Mouse (Mus musculus) neutrophil, adult 65 days (primary cell): ENCODE measurements around the gene Mfsd6l. TPM values are rescaled to one million over a fixed set of nuclear protein-coding genes. Genes with fewer than 3 reads are reported as not detected.

Experiments
- total RNA-seq: library from RNA; stranded (reverse); gene quantifications from 2 replicates; pipeline ENCODE4 v1.2.4, GENCODE M21; 2023

Gene Mfsd6l
- 2.4 and 4.8 TPM in 2 replicates for total RNA-seq

DNA sequence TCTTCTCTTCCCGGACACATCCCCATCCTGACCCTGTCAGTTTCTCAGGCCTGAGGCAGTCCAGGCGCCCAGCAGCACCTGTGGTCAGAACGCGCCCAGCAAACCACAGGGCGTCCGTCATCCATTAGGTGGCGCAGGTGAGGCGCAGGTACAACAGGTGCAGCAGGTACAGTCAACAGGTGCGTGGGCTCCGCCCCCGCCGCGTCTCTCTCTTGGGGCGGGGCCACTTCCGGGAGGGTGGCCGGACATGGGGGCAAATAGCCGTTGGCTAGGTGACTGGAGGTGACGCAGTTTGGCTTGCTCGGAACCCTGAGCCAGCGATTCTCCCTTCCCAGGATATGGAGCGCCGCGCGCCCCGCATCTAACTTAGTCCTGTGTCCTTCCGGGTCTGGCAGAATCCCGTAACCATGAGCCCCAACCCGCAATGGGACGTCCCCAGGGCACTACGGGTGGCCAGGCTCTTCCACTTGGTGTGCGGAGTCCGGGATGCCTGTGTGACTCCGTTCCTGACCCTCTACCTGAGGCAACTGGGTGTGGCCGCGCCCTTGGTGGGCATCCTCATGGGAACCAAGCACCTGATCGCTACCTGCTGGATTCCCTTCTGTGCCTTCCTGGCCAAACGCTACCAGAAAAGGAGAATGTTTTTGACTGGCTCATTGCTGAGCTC lies at the start of gene Mfsd6l:
Mfsd6l (plus strand) TSS at position 269 of the 667 bp plus-strand sequence.

GRCm38 (mm10) chr11:68586721-68587120 lies 30.7 kb downstream of the Mfsd6l start, which contains the start of gene Ccdc42:
TSS of gene Ccdc42 (plus strand) at chr11:68587021.

Other genes with a start within 250 kb of the Mfsd6l start
- gene Ntn1, start 155.4 kb upstream of the Mfsd6l start, total RNA-seq: 0.14 TPM in 1 of 2 replicates, not detected in the other
- gene Pik3r5, start 124.1 kb upstream of the Mfsd6l start, total RNA-seq: 87.2 and 117 TPM in 2 replicates
- 49.3 and 65.3 TPM in 2 replicates for gene Pik3r6, start 53.2 kb upstream of the Mfsd6l start, total RNA-seq
- not detected in 2 replicates for gene Ccdc42, start 30.8 kb downstream of the Mfsd6l start, total RNA-seq
- gene Myh10, start 135.4 kb downstream of the Mfsd6l start, total RNA-seq: 0.60 and 2.0 TPM in 2 replicates